Mouse (Mus musculus) midbrain, embryonic 10.5 days (tissue): ENCODE results near the gene Tspan9. TPM values are rescaled to one million over a fixed set of nuclear protein-coding genes. Genes with fewer than 3 reads are reported as not detected.

Source experiments
- DNase-seq: peaks from one replicate; pipeline ENCODE4 v3.0.0-alpha.2; 2017; ENCODE audit warnings: low spot score
- H3K27ac ChIP-seq: fragments of 300-500 bp; sonication (generic); replicated peaks from 2 replicates; pipeline ENCODE4 v1.5.1; 2016; ENCODE audit warnings: mild to moderate bottlenecking
- H3K27me3 ChIP-seq: fragments of 300-500 bp; sonication (generic); 2 replicates; pipeline ENCODE4 v1.6.1; 2016; ENCODE audit warnings: low read depth, mild to moderate bottlenecking; ENCODE audit not compliant: poor library complexity, severe bottlenecking
- H3K36me3 ChIP-seq: fragments of 300-500 bp; sonication (generic); 2 replicates; pipeline ENCODE4 v1.6.1; 2016; ENCODE audit warnings: mild to moderate bottlenecking, moderate library complexity
- H3K4me1 ChIP-seq: fragments of 300-500 bp; sonication (generic); 2 replicates; pipeline ENCODE4 v1.6.1; 2016
- H3K4me3 ChIP-seq: fragments of 300-500 bp; sonication (generic); 2 replicates; pipeline ENCODE4 v1.5.1; 2016; ENCODE audit warnings: mild to moderate bottlenecking, moderate library complexity
- H3K9me3 ChIP-seq: fragments of 300-500 bp; sonication (generic); replicated peaks from 2 replicates; pipeline ENCODE4 v1.6.1; 2016; ENCODE audit warnings: mild to moderate bottlenecking
- WGBS: fragments of 180-500 bp; shearing (Covaris S2); methylation state at CpG from one replicate; pipeline ENCODE4 v1.1.7; 2016; 5-methylcytosine and 5-hydroxymethylcytosine counted together
- polyA plus RNA-seq: library from polyadenylated mRNA; unstranded; fragments of >200 nt; fragmentation: Nextera tagmentation; extraction: Ambion mirVana; gene quantifications from 2 replicates; pipeline ENCODE4 v1.2.1, GENCODE M21; 2016

Tspan9 gene
- polyA plus RNA-seq, 1 experiment from 2014 or later: 52.6 TPM

- Histone ChIP-seq H3K36me3 (no peaks in the 10 kb centered on the region), H3K27me3 (no peaks in the 10 kb centered on the region), H3K27ac (0 out of 2 replicates have a peak overlapping the region, but pooled peaks have one; percentile 20), H3K4me1 (peaks cover 79% of the 10 kb centered on the region), H3K4me3 (no peak overlapping the region), H3K9me3 (no peaks in the 10 kb centered on the region)
- DNase-seq: no peak
- 77% methylated on average over 5 of the region's 5 CpGs for WGBS
Observed at GRCm38 (mm10) chr6:128007982-128008562, 135.3 kb downstream of the Tspan9 start.

- WGBS: 90% methylated on average over 12 of the region's 12 CpGs
- H3K4me1 ChIP-seq: peaks cover 82% of the 10 kb centered on the region
Observed at GRCm38 (mm10) chr6:128007241-128007701, 136.1 kb downstream of the Tspan9 start.

GRCm38 (mm10) chr6:128006156-128006555 is 137.2 kb downstream of the Tspan9 start:
- Histone ChIP-seq H3K27me3 (no peaks in the 10 kb centered on the region), H3K27ac (no peak overlapping the region), H3K4me1 (peaks cover 80% of the 10 kb centered on the region), H3K9me3 (no peaks in the 10 kb centered on the region), H3K36me3 (no peaks in the 10 kb centered on the region), H3K4me3 (no peak overlapping the region)
- 66% methylated on average over 8 of the region's 8 CpGs for WGBS
- no peak for DNase-seq

More at GRCm38 (mm10) chr6:128007241-128007701, 136.1 kb downstream of the Tspan9 start:
- Histone ChIP-seq H3K9me3 (no peaks in the 10 kb centered on the region), H3K4me3 (no peak overlapping the region), H3K27ac (no peak overlapping the region), H3K27me3 (no peaks in the 10 kb centered on the region), H3K36me3 (no peaks in the 10 kb centered on the region)
- no peak for DNase-seq

GRCm38 (mm10) chr6:128004544-128004943 is 138.8 kb downstream of the Tspan9 start:
- Histone ChIP-seq H3K36me3 (no peaks in the 10 kb centered on the region), H3K4me3 (no peak overlapping the region), H3K4me1 (peaks cover 71% of the 10 kb centered on the region), H3K27me3 (no peaks in the 10 kb centered on the region), H3K9me3 (no peaks in the 10 kb centered on the region), H3K27ac (peak overlapping the region; percentile 63)
- WGBS: 81% methylated on average over 16 of the region's 16 CpGs
- no peak for DNase-seq

GRCm38 (mm10) chr6:128003542-128003941 is 139.9 kb downstream of the Tspan9 start:
- Histone ChIP-seq H3K27me3 (no peaks in the 10 kb centered on the region), H3K27ac (peak overlapping the region; percentile 63), H3K9me3 (no peaks in the 10 kb centered on the region), H3K4me3 (no peak overlapping the region), H3K4me1 (peaks cover 70% of the 10 kb centered on the region), H3K36me3 (no peaks in the 10 kb centered on the region)
- 66% methylated on average over 5 of the region's 5 CpGs for WGBS
- no peak for DNase-seq

GRCm38 (mm10) chr6:128002667-128003066 is 140.7 kb downstream of the Tspan9 start:
- H3K4me1 ChIP-seq: peaks cover 63% of the 10 kb centered on the region
- WGBS: 93% methylated on average over 4 of the region's 4 CpGs
- H3K27me3 ChIP-seq: no peaks in the 10 kb centered on the region
- no peaks in the 10 kb centered on the region for H3K36me3 ChIP-seq
- no peak overlapping the region for H3K4me3 ChIP-seq
- 0 out of 2 replicates have a peak overlapping the region, but pooled peaks have one; percentile 6 for H3K27ac ChIP-seq
- DNase-seq: no peak
- H3K9me3 ChIP-seq: no peaks in the 10 kb centered on the region

- H3K27ac ChIP-seq: 0 out of 2 replicates have a peak overlapping the region, but pooled peaks have one; percentile 6
- no peaks in the 10 kb centered on the region for H3K9me3 ChIP-seq
- H3K36me3 ChIP-seq: no peaks in the 10 kb centered on the region
- DNase-seq: no peak
- no peaks in the 10 kb centered on the region for H3K27me3 ChIP-seq
- H3K4me1 ChIP-seq: peaks cover 59% of the 10 kb centered on the region
- no peak overlapping the region for H3K4me3 ChIP-seq
- 68% methylated on average over 10 of the region's 10 CpGs for WGBS
Observed at GRCm38 (mm10) chr6:128002104-128002503, 141.3 kb downstream of the Tspan9 start.

GRCm38 (mm10) chr6:128001587-128001986 is 141.8 kb downstream of the Tspan9 start:
- peak overlapping the region; percentile 69 for H3K27ac ChIP-seq
- peaks cover 56% of the 10 kb centered on the region for H3K4me1 ChIP-seq
- no peaks in the 10 kb centered on the region for H3K36me3 ChIP-seq
- no peaks in the 10 kb centered on the region for H3K27me3 ChIP-seq
- 38% methylated on average over 1 of the region's 1 CpGs for WGBS
- no peaks in the 10 kb centered on the region for H3K9me3 ChIP-seq
- no peak for DNase-seq
- no peak overlapping the region for H3K4me3 ChIP-seq

- DNase-seq: no peak
- Histone ChIP-seq H3K4me1 (peaks cover 50% of the 10 kb centered on the region), H3K27me3 (no peaks in the 10 kb centered on the region), H3K4me3 (no peak overlapping the region), H3K9me3 (no peaks in the 10 kb centered on the region), H3K36me3 (no peaks in the 10 kb centered on the region), H3K27ac (no peak overlapping the region)
- WGBS: 88% methylated on average over 3 of the region's 3 CpGs
Observed at GRCm38 (mm10) chr6:128000777-128001176, 142.6 kb downstream of the Tspan9 start.

- no peak overlapping the region for H3K27ac ChIP-seq
- DNase-seq: no peak
- no peaks in the 10 kb centered on the region for H3K9me3 ChIP-seq
- WGBS: 98% methylated on average over 2 of the region's 2 CpGs
- no peaks in the 10 kb centered on the region for H3K36me3 ChIP-seq
- no peaks in the 10 kb centered on the region for H3K27me3 ChIP-seq
- peaks cover 41% of the 10 kb centered on the region for H3K4me1 ChIP-seq
- no peak overlapping the region for H3K4me3 ChIP-seq
Observed at GRCm38 (mm10) chr6:127999118-127999517, 144.3 kb downstream of the Tspan9 start.

GRCm38 (mm10) chr6:127996928-127997327 is 146.5 kb downstream of the Tspan9 start:
- Histone ChIP-seq H3K27ac (no peak overlapping the region), H3K9me3 (no peaks in the 10 kb centered on the region), H3K27me3 (no peaks in the 10 kb centered on the region), H3K4me1 (peaks cover 28% of the 10 kb centered on the region), H3K36me3 (no peaks in the 10 kb centered on the region), H3K4me3 (no peak overlapping the region)
- DNase-seq: no peak
- WGBS: 82% methylated on average over 5 of the region's 5 CpGs

GRCm38 (mm10) chr6:127992993-127993392 is 150.4 kb downstream of the Tspan9 start:
- Histone ChIP-seq H3K4me1 (peaks cover 33% of the 10 kb centered on the region), H3K36me3 (no peaks in the 10 kb centered on the region), H3K27me3 (no peaks in the 10 kb centered on the region), H3K27ac (peak overlapping the region; percentile 3; the same call in 1 of the 2 replicates), H3K4me3 (no peak overlapping the region), H3K9me3 (no peaks in the 10 kb centered on the region)
- WGBS: 90% methylated on average over 8 of the region's 8 CpGs
- DNase-seq: no peak

GRCm38 (mm10) chr6:127991509-127992176 is 151.8 kb downstream of the Tspan9 start:
- DNase-seq: no peak
- H3K27ac ChIP-seq: no peak overlapping the region
- no peak overlapping the region for H3K4me3 ChIP-seq

More at GRCm38 (mm10) chr6:127991509-127992176, 151.8 kb downstream of the Tspan9 start:
- no peaks in the 10 kb centered on the region for H3K27me3 ChIP-seq
- 91% methylated on average over 11 of the region's 11 CpGs for WGBS
- no peaks in the 10 kb centered on the region for H3K36me3 ChIP-seq
- peaks cover 37% of the 10 kb centered on the region for H3K4me1 ChIP-seq
- H3K9me3 ChIP-seq: no peaks in the 10 kb centered on the region
